Mouse (Mus musculus): ENCODE results near the gene Fam136a. TPM values are rescaled to one million over a fixed set of nuclear protein-coding genes. Genes with fewer than 3 reads are reported as not detected.

Gene Fam136a
- polyA plus RNA-seq, 1 experiment from 2014 or later, result 77.1 TPM

GRCm38 (mm10) chr6:86396581-86397256 lies 31.3 kb downstream of the Fam136a start, which contains the start of gene Pcyox1:
Pcyox1 (minus strand) TSS chr6:86397154.
- DNase-seq (ENCODE audit: low spot score), result peak; percentile 85

DNA sequence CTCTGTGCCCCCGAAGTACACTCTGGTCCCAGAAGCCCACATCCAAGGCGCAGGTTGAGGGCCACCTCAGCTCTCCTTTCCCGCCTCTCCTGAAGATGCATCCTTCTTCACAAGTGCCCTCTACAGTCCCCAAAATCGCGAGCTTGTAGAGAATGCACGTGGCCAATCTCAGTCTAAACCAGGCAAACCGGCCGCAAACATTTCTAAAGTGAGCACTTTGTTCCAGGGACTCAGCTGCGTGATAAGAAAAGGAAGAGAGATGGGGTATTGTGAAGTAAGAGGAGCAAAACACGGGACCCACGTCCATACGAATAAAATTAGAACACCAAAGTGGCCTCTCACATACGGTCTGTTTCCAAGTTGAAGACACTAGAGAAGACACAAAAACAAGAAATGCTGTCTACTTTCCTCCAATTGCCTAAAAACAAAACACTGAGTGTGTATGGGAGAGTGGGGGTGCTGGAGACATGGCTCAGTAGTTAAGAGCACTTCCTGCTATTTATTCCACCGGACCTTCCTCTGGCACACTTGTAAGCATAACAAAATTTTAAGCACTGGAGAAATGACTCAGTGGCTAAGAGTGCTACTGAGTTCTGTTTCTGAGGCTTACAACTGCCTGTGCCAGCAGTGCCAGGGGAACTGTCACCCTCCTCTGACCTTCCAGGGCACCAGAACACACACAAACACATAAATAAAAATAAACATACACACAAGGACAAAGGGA lies 32.0 kb downstream of the Fam136a start:
- DNase-seq (ENCODE audit: low spot score), result no peak

DNA sequence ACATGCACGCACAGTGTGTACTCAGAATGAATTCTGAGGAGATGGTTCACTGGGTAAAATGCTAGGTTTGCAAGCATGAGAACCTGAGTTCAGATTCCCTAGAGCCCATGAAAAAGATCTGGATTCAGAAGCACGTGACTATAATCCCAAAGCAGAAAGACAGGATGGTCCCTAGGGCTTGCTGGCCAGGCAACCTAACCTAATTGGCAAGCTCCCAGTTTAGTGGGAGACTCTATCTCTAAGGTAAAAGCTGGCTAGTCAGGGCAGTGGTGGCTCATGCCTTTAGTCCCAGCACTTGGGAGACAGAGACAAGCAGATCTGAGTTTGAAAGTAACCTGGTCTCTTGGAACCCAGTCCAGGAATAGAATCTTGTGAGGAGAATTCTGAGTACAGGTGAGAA lies 33.5 kb downstream of the Fam136a start:
- DNase-seq (ENCODE audit: low spot score), result no peak

GRCm38 (mm10) chr6:86399995-86400394 lies 34.5 kb downstream of the Fam136a start:
- DNase-seq (ENCODE audit: low spot score), result no peak

- peak; percentile 86 for DNase-seq (ENCODE audit: low spot score)
These were observed 35.5 kb downstream of the Fam136a start for GRCm38 (mm10) chr6:86400972-86401371.

DNA sequence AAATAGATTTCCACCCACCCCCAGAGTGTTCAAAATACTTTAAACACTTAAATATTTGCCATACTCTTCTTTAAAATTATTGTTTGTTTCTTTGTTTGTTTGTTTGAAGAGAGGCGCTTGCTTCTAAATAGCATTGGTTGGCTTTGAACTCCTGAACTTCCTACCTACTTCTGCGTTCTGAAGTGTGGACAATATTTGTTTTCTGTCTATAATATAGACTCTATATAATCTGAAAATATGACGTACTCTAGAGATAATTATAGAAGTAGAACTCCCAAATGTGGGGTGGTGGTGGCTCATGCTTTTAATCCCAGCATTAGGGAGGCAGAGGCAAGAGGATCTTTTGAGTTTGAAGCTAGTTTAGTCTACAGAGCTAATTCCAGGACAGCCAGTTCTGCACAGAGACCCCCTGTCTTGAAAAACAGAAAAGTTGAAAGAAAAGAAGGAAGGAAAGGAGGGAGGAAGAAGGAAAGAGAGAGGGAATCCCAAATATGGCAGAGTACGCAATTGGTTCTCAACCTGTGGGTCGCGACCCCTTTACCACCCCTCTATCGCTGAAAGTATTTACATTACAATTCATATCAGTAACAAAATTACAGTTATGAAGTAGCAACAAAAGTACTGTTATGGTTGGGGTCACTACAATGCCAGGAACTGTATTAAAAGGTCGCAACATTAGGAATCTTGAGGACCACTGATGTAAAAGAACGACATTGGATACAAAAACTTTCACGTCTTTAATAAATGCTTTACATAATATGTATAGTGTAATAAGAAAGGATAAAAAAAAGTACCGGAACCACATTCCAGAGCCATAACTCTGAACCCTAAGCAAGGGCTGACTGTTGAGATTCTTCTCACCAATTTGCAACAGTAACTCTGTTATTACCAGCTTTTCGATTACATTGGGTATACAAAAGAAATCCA lies 37.5 kb downstream of the Fam136a start:
- no peak for DNase-seq (ENCODE audit: low spot score)

- no peak for DNase-seq (ENCODE audit: low spot score)
These were observed 38.3 kb downstream of the Fam136a start for GRCm38 (mm10) chr6:86403728-86404099.

- DNase-seq (ENCODE audit: low spot score), result peak; percentile 98
These were observed 38.8 kb downstream of the Fam136a start, which contains the start of gene Tia1 for GRCm38 (mm10) chr6:86404100-86404861. Tia1 (plus strand) TSS chr6:86404219.

GRCm38 (mm10) chr6:86404996-86405395 lies 39.5 kb downstream of the Fam136a start:
- DNase-seq (ENCODE audit: low spot score), result peak; percentile 43

DNA sequence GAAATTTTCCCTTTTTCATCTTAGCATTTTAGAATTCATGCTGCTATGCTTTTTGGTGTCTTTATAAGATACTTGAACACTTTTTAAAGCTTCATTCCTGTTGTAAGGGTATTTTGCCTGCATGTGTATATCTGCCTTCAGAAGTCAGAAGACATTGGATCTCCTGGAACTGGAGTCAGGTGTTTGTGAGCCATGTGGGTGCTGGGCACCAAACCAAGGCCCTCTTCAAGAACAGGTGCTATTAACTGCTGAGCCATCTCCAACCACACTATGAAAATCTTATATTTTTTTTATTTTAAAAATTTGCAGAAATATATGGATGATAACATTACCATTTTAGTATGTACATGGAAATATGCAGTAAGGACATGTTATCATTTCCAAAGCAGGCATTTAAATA lies 40.9 kb downstream of the Fam136a start:
- DNase-seq (ENCODE audit: low spot score), result no peak

- DNase-seq (ENCODE audit: low spot score), result no peak
These were observed 53.3 kb downstream of the Fam136a start for GRCm38 (mm10) chr6:86418711-86419110.

DNA sequence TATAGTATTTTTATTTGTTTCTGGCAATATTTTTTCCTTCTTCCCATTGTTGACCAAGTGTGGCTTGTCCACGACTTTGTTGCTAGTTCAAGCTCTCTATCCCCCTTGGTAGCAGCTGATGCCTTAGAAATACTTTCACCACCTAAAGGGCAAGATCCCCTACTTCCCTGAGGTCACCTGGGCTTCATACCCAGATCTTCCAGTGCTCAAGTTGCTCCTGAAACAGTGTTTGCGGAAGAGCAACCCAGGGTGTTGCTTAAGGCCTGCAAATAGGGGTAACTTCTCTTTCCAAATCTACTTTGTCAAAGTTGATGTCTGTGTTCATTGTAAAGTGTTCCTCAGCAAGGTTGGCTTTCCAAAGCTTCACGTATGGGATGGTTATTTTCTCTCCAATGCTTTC lies 53.8 kb downstream of the Fam136a start:
- DNase-seq (ENCODE audit: low spot score), result no peak

Other genes starting within 250 kb of the Fam136a start
- gene Tgfa, start 170.4 kb upstream of the Fam136a start, polyA plus RNA-seq (2015; fragmentation: Nextera tagmentation; extraction: Ambion mirVana), result 0.32 and 0.40 TPM in 2 replicates
- gene Snrpg, start 5.7 kb downstream of the Fam136a start, polyA plus RNA-seq (2015; fragmentation: Nextera tagmentation; extraction: Ambion mirVana), result 649 and 709 TPM in 2 replicates
- 28.8 and 32.8 TPM in 2 replicates for gene Pcyox1, start 31.5 kb downstream of the Fam136a start, polyA plus RNA-seq (2015; fragmentation: Nextera tagmentation; extraction: Ambion mirVana)
- gene Tia1, start 38.6 kb downstream of the Fam136a start, polyA plus RNA-seq (2015; fragmentation: Nextera tagmentation; extraction: Ambion mirVana), result 170 and 184 TPM in 2 replicates
- 0.25 and 0.31 TPM in 2 replicates for gene Gm44790, start 61.0 kb downstream of the Fam136a start, polyA plus RNA-seq (2015; fragmentation: Nextera tagmentation; extraction: Ambion mirVana)
- 29.8 and 30.8 TPM in 2 replicates for gene C87436, start 72.7 kb downstream of the Fam136a start, polyA plus RNA-seq (2015; fragmentation: Nextera tagmentation; extraction: Ambion mirVana)
- 466 and 487 TPM in 2 replicates for gene Pcbp1, start 160.7 kb downstream of the Fam136a start, polyA plus RNA-seq (2015; fragmentation: Nextera tagmentation; extraction: Ambion mirVana)

Data from thymus, postnatal 0 days (tissue).